Mouse (Mus musculus) WW6 (cell line): ENCODE results near the gene Gcc1.

Experiments
- DNase-seq: peaks from one replicate; pipeline ENCODE4 v3.0.0-alpha.2; 2013; ENCODE audit warnings: low read depth, low spot score

Gcc1 gene

DNA sequence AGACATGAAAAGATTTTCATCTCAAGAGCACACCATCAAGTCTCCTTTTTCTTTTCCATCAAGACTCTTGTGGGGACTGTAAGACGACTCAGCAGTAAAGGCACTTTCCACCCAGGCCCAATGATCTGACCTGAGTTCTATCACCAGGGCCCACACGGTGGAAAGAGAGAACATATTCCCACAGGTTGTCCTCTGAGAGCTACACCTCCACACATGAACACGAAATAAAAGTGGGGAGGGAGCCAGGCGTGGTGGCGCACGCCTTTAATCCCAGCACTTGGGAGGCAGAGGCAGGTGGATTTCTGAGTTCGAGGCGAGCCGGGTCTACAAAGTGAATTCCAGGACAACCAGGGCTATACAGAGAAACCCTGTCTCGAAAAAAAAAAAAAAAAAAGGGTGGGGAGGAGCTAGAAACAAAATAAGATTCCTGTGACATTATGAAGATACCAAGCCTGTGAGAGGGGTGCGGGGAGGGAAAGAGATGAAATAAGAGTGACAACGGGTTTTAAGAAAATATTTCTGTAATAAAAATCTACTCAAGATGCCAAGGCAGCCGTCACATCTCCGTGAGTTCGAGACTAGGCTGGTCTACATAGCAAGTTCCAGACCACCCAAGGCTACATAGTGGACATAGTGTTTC is 5.4 kb downstream of the Gcc1 start:
- DNase-seq = no peak

GRCm38 (mm10) chr6:28421469-28422000 is 6.7 kb downstream of the Gcc1 start:
- DNase-seq = peak; percentile 93

DNA sequence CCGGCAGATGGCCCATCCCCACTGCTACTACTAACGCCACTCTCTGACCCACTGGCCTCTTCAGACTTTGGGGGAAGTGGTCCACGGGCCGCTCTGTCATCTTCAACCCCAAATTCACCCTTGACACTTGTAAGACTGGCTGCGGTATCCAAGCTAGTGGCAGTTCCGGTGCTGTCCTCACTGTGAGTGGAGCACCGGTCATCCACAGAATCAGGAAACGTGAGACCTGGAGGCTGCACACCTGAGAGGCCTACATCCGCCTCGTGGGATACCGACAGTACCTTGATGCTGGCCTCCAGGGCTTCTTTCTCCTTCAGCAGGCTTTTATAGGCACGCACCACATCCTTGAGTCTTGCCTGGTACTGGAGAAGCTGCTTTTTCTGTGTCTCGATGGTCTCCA is 7.3 kb downstream of the Gcc1 start:
- DNase-seq = no peak

- no peak for DNase-seq
Observed at GRCm38 (mm10) chr6:28420361-28420760, 7.8 kb downstream of the Gcc1 start.

- no peak for DNase-seq
Observed at GRCm38 (mm10) chr6:28419673-28420072, 8.5 kb downstream of the Gcc1 start.

DNA sequence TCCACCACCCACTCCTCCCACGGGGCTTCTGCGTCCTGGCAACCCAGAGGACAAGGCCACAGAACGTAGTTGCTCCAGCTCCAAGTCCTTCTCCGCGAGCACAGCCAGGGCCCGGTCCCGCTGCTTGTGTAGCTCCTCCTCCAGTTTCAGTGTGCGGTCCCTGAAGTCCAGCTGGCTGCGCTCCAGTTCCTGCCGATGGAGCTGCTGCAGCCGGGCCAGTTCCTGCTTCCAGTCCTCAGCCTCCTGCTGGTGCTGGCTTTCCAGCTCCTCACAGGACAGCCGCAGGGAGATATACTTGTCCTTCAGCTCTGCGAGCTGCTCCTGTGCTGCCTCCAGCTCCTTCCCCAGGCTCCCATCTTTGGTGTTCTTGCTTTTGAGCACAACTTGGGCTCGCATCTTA is 9.7 kb downstream of the Gcc1 start:
- no peak for DNase-seq

DNA sequence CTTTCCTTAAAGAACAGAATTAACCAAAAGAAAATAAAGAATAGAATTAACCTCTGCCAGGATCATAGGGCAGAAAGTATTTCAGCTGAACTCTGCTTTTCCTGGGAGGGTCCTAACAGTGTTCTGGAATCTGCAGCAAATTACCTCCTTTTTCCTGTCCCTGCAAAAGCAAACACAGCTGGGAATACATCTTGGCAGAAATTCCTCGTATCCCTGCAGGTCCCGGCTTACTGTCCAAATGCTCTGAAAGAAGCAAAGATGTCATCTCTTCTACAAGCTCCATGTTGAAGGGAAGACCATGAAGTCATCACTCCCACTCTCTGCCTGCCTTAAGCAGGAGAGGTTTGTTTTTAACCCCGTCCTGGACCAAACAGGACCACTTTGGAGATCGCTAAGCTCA is 11.2 kb downstream of the Gcc1 start:
- DNase-seq = no peak

- DNase-seq = no peak
Observed at GRCm38 (mm10) chr6:28411236-28411635, 17.0 kb downstream of the Gcc1 start.

GRCm38 (mm10) chr6:28410053-28410452 is 18.1 kb downstream of the Gcc1 start:
- DNase-seq = no peak

DNA sequence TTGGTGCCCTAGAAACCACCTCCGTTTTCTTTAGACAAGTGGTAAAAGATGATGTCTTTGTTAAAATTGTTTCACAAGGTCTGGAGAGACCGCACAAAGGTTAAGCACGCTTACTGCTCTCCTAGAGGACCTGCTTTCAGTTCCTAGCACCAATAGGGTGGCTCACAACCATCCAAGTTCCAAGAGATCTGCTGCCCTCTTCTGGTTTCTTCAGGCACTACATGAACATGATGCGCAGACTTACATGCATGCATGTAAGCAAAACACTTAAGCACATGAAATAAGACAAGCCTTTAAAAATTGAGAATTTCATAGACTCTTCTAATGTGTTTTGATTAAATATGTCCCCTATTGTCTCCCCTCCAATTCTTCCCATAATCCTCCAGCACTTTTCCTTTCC is 28.4 kb downstream of the Gcc1 start:
- peak; percentile 53 for DNase-seq

GRCm38 (mm10) chr6:28398726-28399125 is 29.5 kb downstream of the Gcc1 start:
- no peak for DNase-seq

DNA sequence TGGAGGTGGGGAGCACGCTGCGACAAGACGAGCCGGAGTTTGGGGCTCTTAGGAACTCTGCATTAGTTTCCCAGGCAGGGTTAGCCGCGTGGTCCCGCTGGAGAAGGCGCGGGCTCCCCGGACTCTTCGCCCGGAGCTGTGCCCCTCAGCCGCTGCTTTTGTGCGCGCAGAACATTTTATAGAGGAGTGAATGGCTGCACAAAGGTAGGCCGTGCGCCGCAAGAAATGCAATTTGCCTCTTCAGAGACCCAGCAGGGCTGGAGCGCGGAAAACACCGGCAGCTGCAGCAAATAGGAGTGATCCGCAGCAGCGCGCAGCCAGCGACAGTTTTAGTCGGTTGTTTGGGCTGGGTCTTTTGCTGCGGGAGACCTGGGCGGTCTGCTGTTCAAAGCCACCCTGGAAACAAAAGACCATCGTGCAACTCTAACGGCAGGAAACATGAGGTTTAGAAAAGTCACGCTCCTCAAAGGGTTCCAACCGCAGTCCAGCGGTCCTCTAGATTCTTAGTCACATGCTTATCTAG is 30.4 kb downstream of the Gcc1 start, which contains the start of gene Zfp800:
Gene Zfp800 (minus strand): TSS at position 325 of the 523 bp plus-strand sequence.
- no peak for DNase-seq

DNA sequence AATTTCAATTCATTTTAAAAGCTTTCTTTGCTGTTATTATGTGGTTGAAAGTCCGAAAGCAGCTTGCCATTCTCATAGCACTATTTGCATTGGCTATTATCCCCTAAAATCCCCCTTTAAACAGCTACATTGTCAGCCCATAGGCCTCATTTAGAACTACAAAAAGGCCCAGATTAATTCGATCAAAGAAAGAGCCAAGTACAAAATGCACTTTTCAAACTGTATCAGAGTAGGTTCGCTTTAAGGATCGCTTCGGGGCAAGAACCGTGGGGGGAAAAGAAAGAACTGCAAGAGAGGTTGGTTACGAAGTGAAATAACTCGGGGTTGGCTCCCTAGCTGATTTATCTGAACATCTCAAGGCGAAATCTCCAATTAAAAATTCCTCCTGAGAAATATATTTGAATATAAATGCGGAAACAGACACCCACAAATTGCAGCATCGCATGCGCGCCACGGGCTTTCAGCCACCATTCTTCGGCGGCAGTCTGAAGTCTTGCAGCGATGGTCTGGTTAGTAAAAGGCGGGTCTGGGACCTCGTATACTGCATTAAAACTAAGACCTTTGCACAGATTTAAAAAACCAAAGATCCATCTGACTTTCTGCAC is 31.2 kb downstream of the Gcc1 start:
- DNase-seq = no peak

- DNase-seq = no peak
Observed at GRCm38 (mm10) chr6:28396051-28396852, 31.9 kb downstream of the Gcc1 start.

DNA sequence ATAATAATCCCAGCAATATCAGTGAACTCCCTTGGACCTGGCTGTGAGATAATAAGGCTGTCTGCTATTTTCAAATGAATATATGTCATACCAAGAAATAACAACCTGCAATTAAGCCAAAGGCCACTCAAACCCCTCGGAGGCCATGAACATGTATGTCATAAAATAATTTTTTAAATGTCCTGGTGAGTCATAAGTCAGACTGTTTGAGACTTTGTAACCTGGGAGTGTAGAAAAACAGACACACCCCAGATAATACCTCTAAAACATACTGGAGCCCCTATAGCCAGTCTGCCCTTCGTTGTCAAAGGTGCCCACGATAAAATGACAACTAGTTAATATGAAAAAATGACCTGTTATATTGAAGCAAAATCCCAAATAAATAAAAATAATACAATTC is 39.2 kb downstream of the Gcc1 start:
- no peak for DNase-seq

DNA sequence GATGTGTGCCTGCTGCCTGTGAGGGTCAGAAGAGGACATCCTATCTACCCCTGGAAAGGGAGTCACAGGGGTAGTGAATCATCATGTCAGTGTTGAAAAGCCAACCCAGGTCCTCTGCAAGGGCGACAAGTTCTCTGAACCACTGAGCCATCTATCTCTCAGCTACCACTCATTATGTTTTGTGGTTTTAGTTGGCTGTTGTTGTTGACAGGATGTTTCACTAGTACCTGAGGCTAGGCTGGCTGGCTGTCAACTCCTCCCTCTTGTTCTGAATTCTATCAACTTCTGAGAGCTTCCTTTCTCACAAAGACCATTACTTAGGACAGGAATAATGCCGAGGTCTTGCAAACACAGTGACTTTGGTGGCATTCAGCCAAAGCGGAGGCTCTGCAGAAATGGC is 43.0 kb downstream of the Gcc1 start:
- DNase-seq = no peak

GRCm38 (mm10) chr6:28381983-28382382 is 46.2 kb downstream of the Gcc1 start:
- DNase-seq = no peak

DNA sequence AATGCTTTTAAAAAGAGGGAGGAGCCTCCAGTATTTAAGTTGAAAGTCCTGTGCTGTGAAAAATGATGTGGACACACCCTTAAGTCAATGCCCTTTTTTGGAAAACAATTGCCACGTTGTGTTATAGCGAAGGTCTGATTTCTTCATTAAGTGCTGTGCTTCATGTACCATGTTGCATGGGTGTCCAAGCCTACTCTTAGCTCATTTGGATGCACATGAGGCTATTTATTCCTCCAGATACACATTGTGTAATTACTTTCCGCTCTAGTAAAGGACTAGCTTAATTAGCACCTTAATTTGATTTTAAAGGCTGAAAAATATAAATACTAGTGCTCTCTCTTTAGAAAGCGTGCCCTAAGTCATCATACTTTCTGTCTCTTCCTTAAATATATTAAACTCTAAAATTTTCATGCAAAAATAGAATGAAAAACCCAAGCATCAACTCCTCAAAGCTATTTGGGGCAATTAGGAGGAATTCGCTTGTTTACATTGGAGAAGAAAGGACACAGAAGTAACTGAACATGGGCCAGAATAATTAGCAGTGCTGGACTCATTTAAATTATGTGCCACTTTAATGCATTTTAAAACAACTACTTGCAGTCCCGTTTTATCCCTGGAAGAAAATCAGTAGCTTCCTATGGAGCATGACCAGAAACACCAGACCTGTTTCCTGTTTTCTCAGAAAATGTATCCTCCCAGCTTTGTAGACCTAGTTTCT is 58.1 kb downstream of the Gcc1 start:
- DNase-seq = no peak

DNA sequence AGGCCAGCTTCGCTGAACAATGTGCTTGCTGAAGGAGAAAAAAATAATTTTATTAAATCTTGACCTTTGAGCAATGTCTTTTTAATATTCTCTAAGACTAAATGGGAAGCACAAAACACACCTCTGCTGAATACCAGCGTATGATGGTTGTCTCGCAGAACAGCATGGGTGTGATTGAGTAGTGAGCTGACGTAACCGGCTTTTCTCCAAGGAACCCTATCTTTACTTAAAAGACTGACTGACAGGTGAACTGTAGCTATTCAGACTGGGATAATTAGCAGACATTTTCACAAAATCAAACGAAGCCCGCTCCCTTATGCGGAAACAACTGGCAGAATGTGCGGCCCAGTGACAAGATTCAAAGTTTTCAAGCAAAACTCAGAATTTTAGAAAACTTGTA is 60.6 kb downstream of the Gcc1 start:
- no peak for DNase-seq
